Mouse (Mus musculus) cerebellum, adult 2 months (tissue): ENCODE measurements around the gene a.

Experiments
- CTCF ChIP-seq: fragments of 200-500 bp; IDR thresholded peaks from 2 replicates; pipeline ENCODE4 v1.5.1; 2011; ENCODE audit warnings: low read depth, mild to moderate bottlenecking, control low read depth, low read length, moderate library complexity, borderline replicate concordance; ENCODE audit not compliant: insufficient read depth
- POLR2A ChIP-seq: fragments of 200-500 bp; IDR thresholded peaks from 2 replicates; pipeline ENCODE4 v1.6.1; 2011; ENCODE audit warnings: low read length, control low read depth, borderline replicate concordance; ENCODE audit not compliant: insufficient read depth

- no peak for TF ChIP-seq CTCF
- TF ChIP-seq POLR2A = no peak
Observed at GRCm38 (mm10) chr2:155045075-155045474, 253.9 kb downstream of the a start.
